Mouse (Mus musculus) cortical plate, adult 2 months (tissue): Measurements from ENCODE around the gene Slc35e3. TPM values are rescaled to one million over a fixed set of nuclear protein-coding genes. Genes with fewer than 3 reads are reported as not detected.

Experiments used
- H3K27ac ChIP-seq: fragments of 200-500 bp; 2 replicates; pipeline ENCODE4 v1.5.1; 2012; ENCODE audit warnings: low read length, control low read depth, inconsistent platforms; ENCODE audit not compliant: insufficient read depth
- H3K4me1 ChIP-seq: fragments of 200-500 bp; 2 replicates; pipeline ENCODE4 v1.6.1; 2011; ENCODE audit warnings: low read length; ENCODE audit not compliant: control insufficient read depth, insufficient read depth
- H3K4me3 ChIP-seq: fragments of 200-500 bp; 2 replicates; pipeline ENCODE4 v1.5.1; 2011; ENCODE audit warnings: mild to moderate bottlenecking, low read length, control low read depth; ENCODE audit not compliant: insufficient read depth
- CTCF ChIP-seq: fragments of 200-500 bp; IDR thresholded peaks from 2 replicates; pipeline ENCODE4 v1.5.1; 2011; ENCODE audit warnings: mild to moderate bottlenecking, control low read depth, low read length; ENCODE audit not compliant: insufficient read depth; ENCODE audit errors: extremely low read depth
- POLR2A ChIP-seq: fragments of 200-500 bp; IDR thresholded peaks from 2 replicates; pipeline ENCODE4 v1.6.1; 2011; ENCODE audit warnings: mild to moderate bottlenecking, low read length, control low read depth; ENCODE audit not compliant: insufficient read depth; ENCODE audit errors: extremely low read depth
- polyA plus RNA-seq: library from polyadenylated mRNA; depleted of rRNA; stranded (reverse); fragments of >200 nt; gene quantifications from 2 replicates; pipeline ENCODE4 v1.2.3, GENCODE M21; 2012

Slc35e3 gene
- polyA plus RNA-seq, 1 experiment: 20.0 TPM

- TF ChIP-seq POLR2A: no peak
- no peak for TF ChIP-seq CTCF
- Histone ChIP-seq H3K27ac (no peak overlapping the region), H3K4me3 (no peak overlapping the region), H3K4me1 (no peaks in the 10 kb centered on the region)
These were observed 37.7 kb upstream of the Slc35e3 start for GRCm38 (mm10) chr10:117783786-117784420.

DNA sequence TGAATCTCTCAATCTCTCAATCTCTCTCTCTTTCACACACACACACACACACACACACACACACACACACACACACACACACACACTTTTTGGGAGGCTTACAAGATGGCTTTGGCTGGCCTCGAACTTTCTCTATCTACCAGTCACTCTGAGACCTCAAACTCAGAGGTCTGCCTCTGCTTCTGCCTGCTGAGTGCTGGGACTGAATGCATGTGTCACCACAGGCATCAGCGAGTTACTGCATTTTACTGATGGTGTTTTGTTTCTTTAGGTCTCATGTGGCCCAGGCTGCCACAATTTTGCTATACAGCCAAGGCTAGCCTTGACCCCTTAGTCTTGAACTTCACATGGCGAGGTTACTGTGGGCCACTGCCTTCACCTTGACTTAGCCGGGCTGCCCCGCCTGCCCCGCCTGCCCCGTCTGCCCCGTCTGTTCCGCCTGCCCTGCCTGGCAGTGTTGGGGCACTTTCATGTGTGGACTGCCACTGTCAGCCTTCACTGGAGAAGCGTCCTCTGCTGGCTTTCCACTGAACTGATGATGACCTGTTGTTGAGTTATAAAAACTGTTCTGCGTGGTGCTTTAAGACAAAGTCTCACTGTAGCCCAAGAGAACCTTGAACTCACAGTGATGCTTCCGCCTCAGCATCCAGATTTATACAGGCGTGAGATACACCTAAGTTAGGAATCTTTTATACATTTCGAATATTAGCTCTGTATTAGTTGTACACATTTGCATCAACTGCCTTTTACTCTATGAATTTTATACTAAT is 36.5 kb upstream of the Slc35e3 start:
- no peak for TF ChIP-seq CTCF
- TF ChIP-seq POLR2A: no peak
- no peak overlapping the region for H3K27ac ChIP-seq
- no peaks in the 10 kb centered on the region for H3K4me1 ChIP-seq
- no peak overlapping the region for H3K4me3 ChIP-seq

DNA sequence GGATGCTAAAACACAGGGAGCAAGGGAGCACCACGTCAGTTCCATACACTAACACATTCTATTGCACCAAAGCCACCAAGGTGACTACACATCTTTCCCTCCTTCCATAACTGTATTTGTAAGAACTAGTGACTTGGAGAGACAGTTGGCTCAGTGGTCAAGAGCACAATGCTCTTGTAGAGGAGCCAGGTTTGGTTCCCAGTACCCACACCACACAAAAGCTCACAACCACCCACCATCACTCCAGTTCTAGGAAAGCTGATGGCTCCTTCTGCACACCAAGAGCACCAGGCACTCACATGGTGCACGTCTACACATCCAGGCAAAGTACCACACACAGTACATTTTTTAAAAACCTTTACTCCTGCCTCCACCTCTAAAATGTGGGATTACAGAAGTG is 35.9 kb upstream of the Slc35e3 start:
- Histone ChIP-seq H3K4me1 (no peaks in the 10 kb centered on the region), H3K4me3 (no peak overlapping the region), H3K27ac (no peak overlapping the region)
- no peak for TF ChIP-seq POLR2A
- no peak for TF ChIP-seq CTCF

- Histone ChIP-seq H3K27ac (no peak overlapping the region), H3K4me1 (no peaks in the 10 kb centered on the region), H3K4me3 (no peak overlapping the region)
- TF ChIP-seq CTCF: no peak
- TF ChIP-seq POLR2A: no peak
These were observed 35.0 kb upstream of the Slc35e3 start for GRCm38 (mm10) chr10:117781021-117781725.

DNA sequence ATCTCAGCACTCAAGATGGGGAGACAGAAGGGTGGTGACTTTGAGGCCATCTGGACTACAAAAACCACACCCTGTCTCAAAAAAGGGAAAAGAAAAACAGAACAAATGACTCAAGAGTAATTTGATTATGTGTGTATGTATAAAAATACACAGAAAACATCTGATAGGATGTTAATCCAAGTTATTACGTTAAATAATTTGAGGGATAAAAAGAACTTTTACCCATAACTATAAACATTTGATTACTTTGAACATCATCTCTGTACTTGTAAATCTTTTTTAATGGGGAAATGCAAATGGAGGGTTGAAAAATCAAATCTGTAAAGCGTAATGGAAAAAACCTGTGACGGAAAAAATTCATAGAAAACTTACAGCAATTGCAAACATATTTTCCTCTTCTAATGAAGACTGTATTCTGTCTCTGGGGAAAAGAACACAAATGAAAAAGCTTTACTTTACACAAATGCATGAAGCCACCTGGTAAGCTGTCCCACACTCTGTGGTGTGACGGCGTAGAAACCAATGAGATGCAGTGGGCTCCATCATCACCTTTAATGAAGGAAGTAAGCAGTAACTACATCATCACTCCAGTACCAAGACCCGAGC is 34.2 kb upstream of the Slc35e3 start:
- Histone ChIP-seq H3K27ac (no peak overlapping the region), H3K4me3 (no peak overlapping the region), H3K4me1 (no peaks in the 10 kb centered on the region)
- no peak for TF ChIP-seq CTCF

- no peak overlapping the region for H3K4me3 ChIP-seq
- H3K27ac ChIP-seq: no peak overlapping the region
- TF ChIP-seq POLR2A (no peak), CTCF (no peak)
- no peaks in the 10 kb centered on the region for H3K4me1 ChIP-seq
These were observed 33.6 kb upstream of the Slc35e3 start for GRCm38 (mm10) chr10:117779581-117780305.

- H3K4me3 ChIP-seq: no peak overlapping the region
- TF ChIP-seq CTCF: no peak
- TF ChIP-seq POLR2A: no peak
- no peaks in the 10 kb centered on the region for H3K4me1 ChIP-seq
- H3K27ac ChIP-seq: no peak overlapping the region
These were observed 32.8 kb upstream of the Slc35e3 start for GRCm38 (mm10) chr10:117778951-117779350.

- no peak for TF ChIP-seq POLR2A
- TF ChIP-seq CTCF: no peak
- H3K27ac ChIP-seq: no peak overlapping the region
- H3K4me1 ChIP-seq: no peaks in the 10 kb centered on the region
- H3K4me3 ChIP-seq: no peak overlapping the region
These were observed 32.3 kb upstream of the Slc35e3 start for GRCm38 (mm10) chr10:117778328-117778910.
